Mouse (Mus musculus) heart, embryonic 13.5 days (tissue): ENCODE measurements around the gene Med25. TPM values are rescaled to one million over a fixed set of nuclear protein-coding genes. Genes with fewer than 3 reads are reported as not detected.
A peak's percentile ranks its signal among the peaks of the same experiment; 100 is the strongest.

ENCODE experiments used
- ATAC-seq: fragments of 200-750 bp; cut with Nextera tagmentation; 2 replicates; pipeline ENCODE4 v1.8.0; 2017; ENCODE audit warnings: moderate TSS enrichment; ENCODE audit not compliant: insufficient number of reproducible peaks, low FRiP score, low TSS enrichment; ENCODE audit errors: extremely low read depth
- H3K27ac ChIP-seq: fragments of 300-500 bp; sonication (generic); replicated peaks from 2 replicates; pipeline ENCODE4 v1.5.1; 2015; ENCODE audit warnings: moderate library complexity, mild to moderate bottlenecking, inconsistent platforms
- H3K27me3 ChIP-seq: fragments of 300-500 bp; sonication (generic); replicated peaks from 2 replicates; pipeline ENCODE4 v1.6.1; 2015; ENCODE audit warnings: mild to moderate bottlenecking, inconsistent platforms
- H3K36me3 ChIP-seq: fragments of 300-500 bp; sonication (generic); 2 replicates; pipeline ENCODE4 v1.6.1; 2015; ENCODE audit warnings: mild to moderate bottlenecking, inconsistent platforms
- H3K4me1 ChIP-seq: fragments of 300-500 bp; sonication (generic); 2 replicates; pipeline ENCODE4 v1.6.1; 2015; ENCODE audit warnings: inconsistent platforms
- H3K4me2 ChIP-seq: fragments of 300-500 bp; sonication (generic); 2 replicates; pipeline ENCODE4 v1.6.1; 2015; ENCODE audit warnings: inconsistent platforms, mild to moderate bottlenecking, moderate library complexity
- H3K4me3 ChIP-seq: fragments of 300-500 bp; sonication (generic); 2 replicates; pipeline ENCODE4 v1.5.1; 2015; ENCODE audit warnings: moderate library complexity, mild to moderate bottlenecking, inconsistent platforms
- H3K9ac ChIP-seq: fragments of 300-500 bp; sonication (generic); 2 replicates; pipeline ENCODE4 v1.6.1; 2015; ENCODE audit warnings: inconsistent platforms, mild to moderate bottlenecking, moderate library complexity
- H3K9me3 ChIP-seq: fragments of 300-500 bp; sonication (generic); 2 replicates; pipeline ENCODE4 v1.6.1; 2016; ENCODE audit warnings: inconsistent platforms
- WGBS: fragments of 180-500 bp; shearing (Covaris S2); methylation state at CpG from one replicate; pipeline ENCODE4 v1.1.7; 2015; ENCODE audit warnings: mixed read lengths; 5-methylcytosine and 5-hydroxymethylcytosine counted together
- polyA plus RNA-seq: library from polyadenylated mRNA; unstranded; fragments of >200 nt; fragmentation: Nextera tagmentation; extraction: Ambion mirVana; gene quantifications from 2 replicates; pipeline ENCODE4 v1.2.1, GENCODE M21; 2015

Med25 gene
- polyA plus RNA-seq, 1 experiment from 2014 or later = 73.1 TPM

DNA sequence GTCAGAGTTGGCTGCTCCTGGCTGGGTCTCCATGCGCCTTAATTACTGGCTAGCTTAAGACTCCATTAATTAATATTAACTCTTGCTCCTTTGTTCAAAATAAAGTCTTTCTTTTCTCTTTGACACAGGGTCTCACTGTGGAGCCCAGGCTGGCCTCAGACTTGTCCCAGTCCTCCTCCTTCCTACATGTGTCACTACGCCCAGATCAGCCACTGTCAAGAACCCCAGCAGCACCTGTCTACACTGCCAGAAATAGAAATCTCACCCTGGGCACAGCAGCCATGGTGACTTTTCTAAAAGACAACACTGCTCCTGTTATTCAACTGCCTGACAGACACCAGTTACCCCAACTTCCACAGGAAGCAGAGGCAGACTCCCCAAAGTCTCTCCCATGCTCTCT, 21.9 kb upstream of the Med25 start:
- H3K36me3 ChIP-seq = peaks cover 75% of the 10 kb centered on the region
- H3K9me3 ChIP-seq = no peaks in the 10 kb centered on the region
- ATAC-seq = no peak
- H3K9ac ChIP-seq = peak overlapping the region; percentile 33
- peak overlapping the region; percentile 53; the same call in 1 of the 2 replicates for H3K27ac ChIP-seq
- no peaks in the 10 kb centered on the region for H3K27me3 ChIP-seq
- H3K4me1 ChIP-seq = peaks cover 38% of the 10 kb centered on the region
- WGBS = 61% methylated on average over 2 of the region's 2 CpGs
- H3K4me3 ChIP-seq = no peak overlapping the region
- H3K4me2 ChIP-seq = no peak overlapping the region

- Histone ChIP-seq H3K27ac (no peak overlapping the region), H3K27me3 (no peaks in the 10 kb centered on the region), H3K4me1 (no peaks in the 10 kb centered on the region), H3K36me3 (peaks cover 99% of the 10 kb centered on the region), H3K9ac (no peak overlapping the region), H3K4me3 (no peak overlapping the region), H3K9me3 (no peaks in the 10 kb centered on the region), H3K4me2 (no peak overlapping the region)
- ATAC-seq = no peak
- WGBS = 79% methylated on average over 15 of the region's 15 CpGs
Measured at GRCm38 (mm10) chr7:44908706-44909476, 16.4 kb upstream of the Med25 start.

DNA sequence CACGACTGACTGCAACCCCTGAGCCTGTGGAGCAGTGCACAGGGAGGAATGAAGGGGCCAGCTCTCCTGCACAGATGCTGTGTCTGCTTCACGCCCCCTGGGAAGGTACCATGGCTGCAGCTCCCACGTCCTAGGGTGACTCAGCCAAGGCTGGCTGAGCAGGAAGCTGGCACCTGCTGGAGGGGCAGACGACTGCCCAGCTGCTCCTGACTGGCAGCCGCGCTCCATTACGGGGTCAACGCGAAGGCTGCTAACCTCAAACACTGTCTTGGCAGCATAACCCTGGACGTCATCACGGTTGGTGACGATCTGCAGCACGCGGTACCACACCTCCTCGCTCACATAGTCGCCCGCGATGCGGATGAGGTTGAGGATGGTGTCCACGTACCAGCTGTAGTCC, 12.9 kb upstream of the Med25 start:
- no peak overlapping the region for H3K4me2 ChIP-seq
- peaks cover 15% of the 10 kb centered on the region for H3K4me1 ChIP-seq
- WGBS = 85% methylated on average over 20 of the region's 20 CpGs
- H3K36me3 ChIP-seq = peaks cover 100% of the 10 kb centered on the region
- H3K9ac ChIP-seq = no peak overlapping the region
- H3K9me3 ChIP-seq = no peaks in the 10 kb centered on the region
- no peak overlapping the region for H3K4me3 ChIP-seq
- no peak for ATAC-seq
- H3K27me3 ChIP-seq = no peaks in the 10 kb centered on the region
- no peak overlapping the region for H3K27ac ChIP-seq

GRCm38 (mm10) chr7:44901230-44901722, 8.8 kb upstream of the Med25 start:
- WGBS = 15% methylated on average over 21 of the region's 21 CpGs
- Histone ChIP-seq H3K27ac (peak overlapping the region; percentile 41), H3K36me3 (peaks cover 78% of the 10 kb centered on the region), H3K27me3 (no peaks in the 10 kb centered on the region), H3K4me2 (peak overlapping the region; percentile 64), H3K9ac (peak overlapping the region; percentile 55), H3K4me3 (peak overlapping the region; percentile 37), H3K9me3 (no peaks in the 10 kb centered on the region), H3K4me1 (peaks cover 36% of the 10 kb centered on the region)
- peak; percentile 34 for ATAC-seq

DNA sequence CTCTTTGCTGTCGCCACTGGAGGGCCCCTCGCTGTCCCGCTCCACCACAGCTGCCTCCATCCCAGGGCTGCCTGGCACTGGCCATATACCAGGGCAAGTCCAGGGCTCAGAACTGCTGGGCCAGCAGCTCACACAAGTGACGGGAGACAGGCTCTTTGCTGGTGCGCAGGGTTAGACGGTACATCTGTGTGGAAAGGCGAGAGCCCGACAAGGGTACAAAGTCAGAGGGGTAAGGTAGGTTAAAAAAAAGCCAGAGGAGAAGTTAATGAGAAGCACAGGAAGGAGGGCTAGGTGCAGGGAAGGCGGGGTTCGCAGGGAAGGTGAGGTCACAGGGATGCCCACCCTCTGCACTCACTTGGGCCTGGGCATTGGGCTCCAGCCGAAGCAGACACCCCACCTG, 8.1 kb upstream of the Med25 start:
- no peak for ATAC-seq
- H3K36me3 ChIP-seq = peaks cover 71% of the 10 kb centered on the region
- no peak overlapping the region for H3K27ac ChIP-seq
- no peak overlapping the region for H3K4me2 ChIP-seq
- peaks cover 36% of the 10 kb centered on the region for H3K4me1 ChIP-seq
- H3K4me3 ChIP-seq = no peak overlapping the region
- WGBS = 89% methylated on average over 11 of the region's 11 CpGs
- no peaks in the 10 kb centered on the region for H3K27me3 ChIP-seq
- peak overlapping the region; percentile 28; the same call in 1 of the 2 replicates for H3K9ac ChIP-seq
- no peaks in the 10 kb centered on the region for H3K9me3 ChIP-seq

- Histone ChIP-seq H3K9me3 (no peaks in the 10 kb centered on the region), H3K4me3 (no peak overlapping the region), H3K27ac (no peak overlapping the region), H3K4me1 (peaks cover 46% of the 10 kb centered on the region), H3K4me2 (peak overlapping the region; percentile 18; the same call in 1 of the 2 replicates), H3K36me3 (peaks cover 51% of the 10 kb centered on the region), H3K27me3 (no peaks in the 10 kb centered on the region), H3K9ac (no peak overlapping the region)
- no peak; the same call in 1 of the 2 replicates for ATAC-seq
- WGBS = 32% methylated on average over 19 of the region's 19 CpGs
Measured at GRCm38 (mm10) chr7:44898607-44899006, 6.1 kb upstream of the Med25 start.

- H3K27me3 ChIP-seq = no peaks in the 10 kb centered on the region
- H3K4me1 ChIP-seq = peaks cover 46% of the 10 kb centered on the region
- H3K9ac ChIP-seq = peak overlapping the region; percentile 85
- no peaks in the 10 kb centered on the region for H3K9me3 ChIP-seq
- 39% methylated on average over 10 of the region's 10 CpGs for WGBS
- H3K4me2 ChIP-seq = peak overlapping the region; percentile 76
- ATAC-seq = no peak
- peak overlapping the region; percentile 67 for H3K4me3 ChIP-seq
- H3K27ac ChIP-seq = peak overlapping the region; percentile 89
- peaks cover 30% of the 10 kb centered on the region for H3K36me3 ChIP-seq
Measured at GRCm38 (mm10) chr7:44896499-44896898, 4.0 kb upstream of the Med25 start.

DNA sequence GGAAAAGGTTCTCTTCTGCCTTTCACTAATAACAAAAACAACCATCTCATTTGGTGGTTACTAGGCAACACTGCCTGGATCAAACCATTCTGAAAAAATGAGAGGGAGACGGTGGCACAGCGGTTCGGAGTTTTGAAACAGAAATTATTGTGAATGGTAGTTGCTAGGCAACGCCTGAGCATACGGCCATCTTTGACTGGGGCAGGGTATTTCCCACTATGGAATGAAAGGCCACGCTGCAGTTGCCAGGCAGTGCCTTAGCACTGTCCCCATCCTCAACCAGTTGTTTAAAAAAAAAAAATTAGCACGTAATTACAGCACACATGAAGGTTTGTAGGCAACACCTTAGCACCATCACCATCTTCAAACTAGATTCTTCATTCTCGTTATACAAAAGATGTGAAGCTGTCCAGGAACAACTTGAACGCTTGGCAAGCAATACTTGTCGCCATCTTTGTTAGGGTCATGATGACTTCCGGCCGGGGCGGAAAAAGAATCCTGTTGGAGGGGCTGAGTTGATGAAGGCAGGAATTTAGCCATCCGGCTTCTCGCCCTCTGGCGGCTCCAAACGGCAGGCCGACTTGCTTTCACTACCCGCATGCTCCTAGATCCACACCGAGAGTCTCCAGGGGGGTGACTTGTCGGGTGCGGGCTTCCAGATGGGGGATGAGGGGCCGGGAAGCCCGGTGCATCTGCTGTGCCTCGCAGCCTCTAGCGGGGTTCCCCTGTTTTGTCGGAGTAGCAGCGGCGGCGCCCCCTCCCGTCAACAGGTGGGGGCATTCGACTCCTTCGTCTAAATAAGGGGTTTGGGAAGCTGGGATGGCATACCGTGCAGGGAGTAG, 3.3 kb upstream of the Med25 start, which contains the start of gene Fuz:
Fuz (plus strand) TSS at position 487 of the 842 bp plus-strand sequence.
- WGBS = 1% methylated on average over 34 of the region's 34 CpGs
- Histone ChIP-seq H3K9ac (peak within 1 kb of the TSS; percentile 85), H3K27ac (peak within 1 kb of the TSS; percentile 89), H3K4me3 (peak within 1 kb of the TSS; percentile 67), H3K27me3 (no peaks in the 10 kb centered on the region), H3K9me3 (no peaks in the 10 kb centered on the region), H3K4me2 (peak within 1 kb of the TSS; percentile 76), H3K4me1 (peaks cover 48% of the 10 kb centered on the region), H3K36me3 (peaks cover 24% of the 10 kb centered on the region)
- ATAC-seq = no peak; the same call in 1 of the 2 replicates

DNA sequence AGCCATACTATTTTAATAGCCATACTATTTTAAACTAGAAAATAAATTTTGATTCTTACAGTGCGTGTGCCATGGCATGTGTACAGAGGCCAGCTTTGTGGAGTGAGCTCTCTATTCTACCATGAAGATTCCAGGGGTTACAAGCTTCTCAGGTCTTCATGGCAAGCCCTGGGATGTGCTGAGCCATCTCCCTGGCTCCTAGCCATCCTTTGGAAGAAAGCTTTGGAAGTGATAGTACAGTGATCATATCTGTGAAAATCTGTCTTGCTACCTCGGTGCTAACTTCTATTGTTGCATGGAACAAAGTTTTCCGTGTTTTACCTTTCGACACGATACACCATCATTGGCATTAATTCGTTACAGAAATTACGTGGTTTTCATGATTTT, 2.7 kb upstream of the Med25 start:
- Histone ChIP-seq H3K9ac (no peak overlapping the region), H3K36me3 (peaks cover 24% of the 10 kb centered on the region), H3K27ac (peak overlapping the region; percentile 89), H3K4me2 (peak overlapping the region; percentile 76), H3K4me3 (peak overlapping the region; percentile 67), H3K9me3 (no peaks in the 10 kb centered on the region), H3K4me1 (peaks cover 53% of the 10 kb centered on the region), H3K27me3 (no peaks in the 10 kb centered on the region)
- WGBS = 75% methylated on average over 7 of the region's 7 CpGs
- ATAC-seq = no peak

GRCm38 (mm10) chr7:44894175-44894574, 1.7 kb upstream of the Med25 start:
- Histone ChIP-seq H3K36me3 (peaks cover 21% of the 10 kb centered on the region), H3K9me3 (no peaks in the 10 kb centered on the region), H3K4me3 (no peak overlapping the region), H3K4me2 (no peak overlapping the region; the same call in 1 of the 2 replicates), H3K9ac (no peak overlapping the region), H3K4me1 (peaks cover 59% of the 10 kb centered on the region), H3K27ac (peak overlapping the region; percentile 87), H3K27me3 (no peaks in the 10 kb centered on the region)
- no peak for ATAC-seq
- 83% methylated on average over 3 of the region's 3 CpGs for WGBS

DNA sequence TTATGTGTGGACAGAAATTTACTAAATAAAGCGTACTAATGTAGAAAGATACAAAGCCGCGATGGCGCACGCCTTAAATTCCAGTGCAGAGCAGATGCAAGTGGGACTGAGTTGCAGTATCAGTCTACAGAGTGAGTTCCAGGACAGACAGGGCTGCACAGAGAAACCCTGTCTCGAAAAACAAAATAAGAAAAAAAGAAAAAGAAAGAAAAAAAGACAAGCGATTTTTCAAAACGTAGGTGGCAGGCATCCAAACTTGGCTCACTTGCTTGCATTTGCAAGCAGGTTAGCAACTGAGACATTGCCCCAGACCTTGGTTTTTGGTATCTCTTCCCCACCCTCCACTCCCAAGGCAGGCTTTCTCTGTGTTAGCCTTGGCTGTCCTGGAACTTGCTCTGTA, 685 bp upstream of the Med25 start:
- Histone ChIP-seq H3K9me3 (no peaks in the 10 kb centered on the region), H3K36me3 (peaks cover 24% of the 10 kb centered on the region), H3K27ac (peak overlapping the region; percentile 87), H3K4me2 (peak overlapping the region; percentile 94), H3K4me3 (peak overlapping the region; percentile 94), H3K9ac (no peak overlapping the region), H3K27me3 (no peaks in the 10 kb centered on the region), H3K4me1 (peaks cover 60% of the 10 kb centered on the region)
- no peak for ATAC-seq
- WGBS = 28% methylated on average over 8 of the region's 8 CpGs
